Mouse (Mus musculus) midbrain, embryonic 11.5 days (tissue): ENCODE measurements around the gene Hsd3b7. TPM values are rescaled to one million over a fixed set of nuclear protein-coding genes. Genes with fewer than 3 reads are reported as not detected.
"Not testable (repeated sequence)": the region's sequence is repeated elsewhere in the genome, so short reads cannot be mapped to it uniquely, and the experiment has no call there.

Experiments
- ATAC-seq: fragments of 200-750 bp; cut with Nextera tagmentation; 2 replicates; pipeline ENCODE4 v1.8.0; 2017; ENCODE audit warnings: moderate TSS enrichment, moderate library complexity; ENCODE audit not compliant: low FRiP score
- DNase-seq: peaks from one replicate; pipeline ENCODE4 v3.0.0; 2015; ENCODE audit warnings: low spot score; ENCODE audit errors: missing footprints
- H3K27ac ChIP-seq: fragments of 300-500 bp; sonication (generic); 2 replicates; pipeline ENCODE4 v1.5.1; 2014; ENCODE audit warnings: low read depth, low read length
- H3K27me3 ChIP-seq: fragments of 300-500 bp; sonication (generic); 2 replicates; pipeline ENCODE4 v1.6.1; 2014; ENCODE audit warnings: mild to moderate bottlenecking, low read length, moderate library complexity, mixed read lengths; ENCODE audit not compliant: control insufficient read depth, insufficient read depth
- H3K36me3 ChIP-seq: fragments of 300-500 bp; sonication (generic); 2 replicates; pipeline ENCODE4 v1.6.1; 2014; ENCODE audit warnings: mild to moderate bottlenecking, low read length, moderate library complexity, mixed read lengths; ENCODE audit not compliant: control insufficient read depth, insufficient read depth
- H3K4me1 ChIP-seq: fragments of 300-500 bp; sonication (generic); 2 replicates; pipeline ENCODE4 v1.6.1; 2014; ENCODE audit warnings: low read length; ENCODE audit not compliant: control insufficient read depth, insufficient read depth
- H3K4me2 ChIP-seq: fragments of 300-500 bp; sonication (generic); 2 replicates; pipeline ENCODE4 v1.6.1; 2014; ENCODE audit warnings: mild to moderate bottlenecking, moderate library complexity
- H3K4me3 ChIP-seq: fragments of 300-500 bp; sonication (generic); 2 replicates; pipeline ENCODE4 v1.5.1; 2014; ENCODE audit warnings: low read depth, low read length
- H3K9ac ChIP-seq: fragments of 300-500 bp; sonication (generic); 2 replicates; pipeline ENCODE4 v1.6.1; 2014; ENCODE audit warnings: low read length
- H3K9me3 ChIP-seq: fragments of 300-500 bp; sonication (generic); 2 replicates; pipeline ENCODE4 v1.6.1; 2016; ENCODE audit warnings: low read length; ENCODE audit not compliant: control insufficient read depth
- WGBS: fragments of 180-500 bp; shearing (Covaris S2); extraction: QIAGEN DNeasy Blood & Tissue Kit; methylation state at CpG from one replicate; pipeline ENCODE4 v1.1.7; 2014; 5-methylcytosine and 5-hydroxymethylcytosine counted together
- polyA plus RNA-seq: library from polyadenylated mRNA; unstranded; fragments of >200 nt; fragmentation: Nextera tagmentation; extraction: Ambion mirVana; gene quantifications from 2 replicates; pipeline ENCODE4 v1.2.1, GENCODE M21; 2014

The Hsd3b7 gene
- polyA plus RNA-seq, 1 experiment from 2014 or later, result 7.9 TPM

- DNase-seq (peak; percentile 71), ATAC-seq (no peak)
- H3K27me3 ChIP-seq, result no peaks in the 10 kb centered on the region
- H3K4me1 ChIP-seq, result peaks cover 11% of the 10 kb centered on the region
- H3K4me3 ChIP-seq, result no peak overlapping the region
- no peak overlapping the region for H3K9ac ChIP-seq
- H3K9me3 ChIP-seq, result no peaks in the 10 kb centered on the region
- no peak overlapping the region for H3K27ac ChIP-seq
- no peaks in the 10 kb centered on the region for H3K36me3 ChIP-seq
- no peak overlapping the region for H3K4me2 ChIP-seq
- WGBS, result 77% methylated on average over 13 of the region's 13 CpGs
Measured at GRCm38 (mm10) chr7:127820836-127821509, 20.6 kb downstream of the Hsd3b7 start.

- H3K4me3 ChIP-seq, result no peak overlapping the region
- H3K27ac ChIP-seq, result no peak overlapping the region
- H3K9me3 ChIP-seq, result no peaks in the 10 kb centered on the region
- H3K9ac ChIP-seq, result no peak overlapping the region
- no peaks in the 10 kb centered on the region for H3K27me3 ChIP-seq
- H3K4me1 ChIP-seq, result peaks cover 11% of the 10 kb centered on the region
- H3K4me2 ChIP-seq, result no peak overlapping the region
- ATAC-seq, result no peak
- 86% methylated on average over 3 of the region's 3 CpGs for WGBS
- peak; percentile 73 for DNase-seq
- no peaks in the 10 kb centered on the region for H3K36me3 ChIP-seq
Measured at GRCm38 (mm10) chr7:127822494-127822893, 22.1 kb downstream of the Hsd3b7 start.

GRCm38 (mm10) chr7:127823236-127824171 is 23.1 kb downstream of the Hsd3b7 start:
- no peak overlapping the region for H3K27ac ChIP-seq
- 60% methylated on average over 11 of the region's 11 CpGs for WGBS

DNA sequence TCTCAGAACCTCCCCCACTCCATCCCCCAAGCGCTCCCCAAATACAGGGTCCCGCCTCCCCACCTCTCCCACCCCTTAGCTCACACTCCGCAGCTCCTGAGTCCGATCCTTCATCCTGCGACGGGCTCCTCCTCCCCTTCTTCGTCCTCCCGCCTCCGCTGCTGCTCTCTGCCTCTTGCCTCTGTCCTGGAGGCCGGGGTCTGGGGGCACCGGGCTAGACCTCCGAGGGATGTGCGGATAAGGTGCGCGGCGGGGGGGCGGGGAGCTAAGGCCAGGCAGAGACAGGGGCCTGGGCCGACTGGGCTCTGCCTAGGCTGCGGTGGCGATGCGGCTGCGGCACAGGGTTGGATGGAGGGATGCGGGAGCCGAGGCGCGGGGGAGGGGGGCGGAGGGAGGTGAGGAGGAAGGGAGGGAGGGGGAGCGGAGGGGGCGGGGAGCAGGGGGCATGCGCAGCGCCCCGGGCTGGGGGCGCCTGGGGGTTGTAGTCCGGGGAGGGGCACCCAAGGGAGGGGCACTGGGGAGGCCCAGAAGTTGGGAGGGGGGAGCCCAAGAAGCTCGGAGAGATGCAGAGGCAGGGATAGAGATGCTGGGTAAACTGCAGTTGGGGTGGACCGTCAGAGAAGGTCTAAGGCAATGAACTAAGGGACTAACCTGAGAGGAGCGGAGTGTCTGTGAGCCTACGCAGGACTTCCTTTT is 23.9 kb downstream of the Hsd3b7 start, which contains the start of the genes Stx4a and Stx1b:
Stx4a (plus strand) TSS at position 119 of the 696 bp plus-strand sequence.
Stx1b (minus strand) TSS at position 374 of the 696 bp plus-strand sequence.
- H3K27ac ChIP-seq, result peak within 1 kb of the TSS; percentile 27; the same call in 1 of the 2 replicates
- DNase-seq (peak; percentile 96), ATAC-seq (peak; percentile 92)
- peak within 1 kb of the TSS; percentile 53 for H3K4me3 ChIP-seq
- 2% methylated on average over 30 of the region's 38 CpGs for WGBS
- H3K9me3 ChIP-seq, result no peaks in the 10 kb centered on the region
- peak within 1 kb of the TSS; percentile 78 for H3K9ac ChIP-seq
- H3K4me2 ChIP-seq, result peak within 1 kb of the TSS; percentile 61
- H3K4me1 ChIP-seq, result peaks cover 11% of the 10 kb centered on the region
- no peaks in the 10 kb centered on the region for H3K36me3 ChIP-seq
- H3K27me3 ChIP-seq, result no peaks in the 10 kb centered on the region

More at GRCm38 (mm10) chr7:127823236-127824171, 23.1 kb downstream of the Hsd3b7 start:
- no peak; the same call in 1 of the 2 replicates for ATAC-seq
- no peaks in the 10 kb centered on the region for H3K36me3 ChIP-seq
- H3K9me3 ChIP-seq, result no peaks in the 10 kb centered on the region
- peak; percentile 62 for DNase-seq
- peak overlapping the region; percentile 61 for H3K4me2 ChIP-seq
- H3K4me3 ChIP-seq, result peak overlapping the region; percentile 53
- no peaks in the 10 kb centered on the region for H3K27me3 ChIP-seq
- peaks cover 11% of the 10 kb centered on the region for H3K4me1 ChIP-seq
- peak overlapping the region; percentile 78 for H3K9ac ChIP-seq

GRCm38 (mm10) chr7:127835550-127835949 is 35.1 kb downstream of the Hsd3b7 start:
- 86% methylated on average over 2 of the region's 2 CpGs for WGBS
- ATAC-seq (no peak), DNase-seq (peak; percentile 59)
- Histone ChIP-seq H3K9ac (no peak overlapping the region), H3K9me3 (no peaks in the 10 kb centered on the region), H3K4me3 (no peak overlapping the region), H3K27ac (no peak overlapping the region), H3K4me1 (no peaks in the 10 kb centered on the region), H3K4me2 (no peak overlapping the region), H3K36me3 (no peaks in the 10 kb centered on the region), H3K27me3 (no peaks in the 10 kb centered on the region)

- ATAC-seq, result no peak
- H3K27me3 ChIP-seq, result no peaks in the 10 kb centered on the region
- no peak for DNase-seq
- no peaks in the 10 kb centered on the region for H3K9me3 ChIP-seq
- H3K36me3 ChIP-seq, result no peaks in the 10 kb centered on the region
- WGBS, result 91% methylated on average over 5 of the region's 5 CpGs
- H3K9ac ChIP-seq, result no peak overlapping the region
- no peak overlapping the region for H3K4me3 ChIP-seq
- H3K4me2 ChIP-seq, result no peak overlapping the region
- H3K27ac ChIP-seq, result no peak overlapping the region
- H3K4me1 ChIP-seq, result peaks cover 6% of the 10 kb centered on the region
Measured at GRCm38 (mm10) chr7:127837473-127837872, 37.1 kb downstream of the Hsd3b7 start.

GRCm38 (mm10) chr7:127837878-127838277 is 37.5 kb downstream of the Hsd3b7 start:
- not testable (repeated sequence) for ATAC-seq

GRCm38 (mm10) chr7:127840031-127840430 is 39.6 kb downstream of the Hsd3b7 start:
- H3K27ac ChIP-seq, DNase-seq, H3K4me1 ChIP-seq, ATAC-seq, H3K4me2 ChIP-seq, H3K27me3 ChIP-seq, H3K9me3 ChIP-seq, H3K9ac ChIP-seq, H3K36me3 ChIP-seq, H3K4me3 ChIP-seq: not testable (repeated sequence)
- WGBS, result 83% methylated on average over 2 of the region's 2 CpGs

More at GRCm38 (mm10) chr7:127837878-127838277, 37.5 kb downstream of the Hsd3b7 start:
- peak; percentile 23 for DNase-seq
- not testable (repeated sequence) for H3K27me3 ChIP-seq, H3K4me3 ChIP-seq, H3K4me1 ChIP-seq, H3K9me3 ChIP-seq, H3K4me2 ChIP-seq, H3K9ac ChIP-seq, H3K36me3 ChIP-seq, H3K27ac ChIP-seq
- 69% methylated on average over 4 of the region's 4 CpGs for WGBS
